Mouse (Mus musculus) adrenal gland, adult (tissue): ENCODE measurements around the gene Fst.

Experiments used
- DNase-seq, 2 experiments: peaks; one replicate each; pipeline ENCODE4 v3.0.0; 2022 to 2023; ENCODE audit warnings: low spot score in 1 of 2; ENCODE audit not compliant: inconsistent age in 2 of 2

Fst gene

DNA sequence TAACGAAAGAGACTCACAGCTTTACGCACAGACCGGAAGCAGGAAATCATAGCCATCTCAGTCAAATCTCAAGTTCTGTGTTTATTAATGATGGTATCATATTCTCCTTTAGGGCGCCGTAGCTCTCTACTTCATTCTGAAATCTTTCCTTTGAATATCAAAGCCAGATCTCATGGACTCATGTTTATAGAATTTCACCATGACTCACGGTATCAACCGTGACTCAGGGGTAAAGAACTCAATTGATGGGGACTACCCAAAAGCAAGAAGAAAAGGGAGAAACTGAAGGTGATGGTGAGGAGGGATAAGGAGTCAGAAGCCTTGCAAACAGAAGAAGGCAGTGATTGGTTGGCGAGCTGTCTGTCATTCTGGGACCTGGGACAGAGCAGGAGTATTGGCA, 38.5 kb downstream of the Fst start:
- no peak for DNase-seq

DNA sequence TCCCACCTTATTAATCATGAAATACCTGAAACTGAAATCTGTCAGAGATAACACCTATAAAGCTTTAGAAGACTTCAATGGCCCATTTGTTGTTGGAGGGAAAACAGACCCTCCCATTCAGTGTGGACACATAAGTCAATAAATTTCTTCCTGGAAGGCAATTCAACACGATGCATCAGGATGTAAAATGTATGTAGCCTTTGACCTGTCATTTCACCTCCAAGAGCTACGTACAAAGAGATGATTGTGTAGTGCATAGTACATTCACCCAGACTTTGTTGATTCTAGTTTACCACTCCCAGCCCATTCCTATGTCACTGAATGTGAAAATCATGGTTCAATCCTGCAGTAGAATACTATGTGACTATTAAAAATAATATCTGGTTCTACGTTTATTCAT, 39.4 kb downstream of the Fst start:
- no peak for DNase-seq

DNA sequence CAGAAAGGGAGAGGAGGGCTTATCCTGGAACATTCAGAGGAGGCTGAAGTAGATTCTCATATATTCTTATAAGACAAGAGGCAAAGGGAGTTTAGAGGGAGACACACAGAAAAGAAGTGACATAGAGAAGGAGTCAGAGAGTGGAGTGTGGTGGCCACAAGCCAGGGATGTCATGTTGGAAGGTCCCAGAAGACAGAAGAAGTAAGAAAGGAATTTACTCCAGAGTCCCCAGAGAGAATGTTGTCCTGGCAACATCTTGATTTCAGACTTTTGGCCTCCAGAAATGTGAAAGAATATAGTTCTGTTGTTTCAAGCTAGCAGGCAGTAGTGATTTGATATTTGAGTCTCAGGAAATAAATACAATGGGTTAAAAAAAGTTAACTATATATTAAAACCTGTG, 46.4 kb downstream of the Fst start:
- DNase-seq: no peak

DNA sequence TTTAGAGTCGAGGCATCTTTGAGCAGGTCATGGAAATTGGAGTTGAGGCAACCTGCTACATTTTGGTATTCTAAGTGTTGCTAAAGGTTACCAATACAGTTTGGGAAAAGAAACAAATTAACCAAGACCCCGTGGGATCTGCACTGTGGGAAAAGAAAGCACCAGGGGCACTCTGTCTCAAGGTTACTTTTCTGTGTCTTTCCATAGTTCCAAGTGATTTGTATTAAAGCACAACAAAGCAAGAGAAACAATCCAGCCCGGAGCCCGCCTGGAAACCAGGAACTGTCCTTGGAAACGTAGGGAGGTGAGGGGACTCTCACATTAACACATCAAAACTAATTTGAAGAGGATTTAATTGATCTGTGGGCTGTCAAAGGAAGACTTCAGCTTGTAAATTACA, 51.9 kb downstream of the Fst start:
- no peak for DNase-seq

DNA sequence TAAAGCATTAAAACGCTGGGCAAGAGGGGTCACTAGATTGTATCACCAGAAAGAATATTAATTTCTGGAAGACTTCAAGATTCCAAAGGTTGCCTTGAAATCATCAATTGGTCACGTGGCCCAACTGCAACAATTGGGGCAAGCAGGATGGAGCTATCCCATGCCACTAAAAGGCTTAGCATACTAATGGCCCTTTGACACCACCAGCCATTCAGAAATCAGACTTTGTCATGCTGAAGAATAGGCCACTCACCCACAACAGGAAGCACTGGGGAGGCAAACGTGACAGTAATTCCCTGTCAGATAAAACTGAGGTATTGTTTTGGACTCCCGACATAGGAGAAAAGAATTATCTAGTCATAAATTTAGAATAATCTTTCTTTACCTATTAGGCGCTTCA, 52.3 kb downstream of the Fst start:
- no peak for DNase-seq

DNA sequence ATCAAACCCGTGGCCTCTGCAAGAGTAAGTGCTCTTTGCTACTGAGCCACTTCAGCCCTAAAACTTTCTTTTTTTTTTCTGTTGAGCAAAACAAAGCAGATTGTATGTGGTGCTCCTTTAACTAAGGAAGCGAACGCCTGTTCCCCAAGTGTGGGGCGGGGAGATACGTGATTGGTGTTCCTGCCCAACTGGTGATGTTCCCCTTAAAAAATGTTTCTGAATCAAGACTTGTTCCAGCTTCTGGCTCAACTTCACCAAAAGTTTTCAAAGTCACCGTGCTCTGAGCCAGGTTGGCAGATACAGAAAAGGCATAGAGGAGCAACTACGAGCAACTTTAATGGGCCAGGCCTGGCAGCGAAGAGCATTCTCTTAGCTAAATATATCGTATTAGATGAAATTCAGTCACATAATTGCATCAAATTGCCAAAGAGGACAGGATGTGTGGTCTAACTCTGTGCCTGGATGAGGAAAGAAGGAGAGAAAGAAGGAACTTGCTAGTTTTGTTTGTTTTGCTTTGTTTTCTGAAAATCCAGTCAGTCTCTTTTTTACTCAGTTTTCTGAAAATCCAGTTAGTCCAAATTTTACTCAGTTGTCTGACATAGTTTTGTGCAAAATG, 53.5 kb downstream of the Fst start:
- peak in 1 of 2 experiments; percentile 38 for DNase-seq
